Mouse (Mus musculus): ENCODE measurements around the gene Hmox1. TPM values are rescaled to one million over a fixed set of nuclear protein-coding genes. Genes with fewer than 3 reads are reported as not detected.

The Hmox1 gene
- total and polyA plus RNA-seq, 2 experiments = 16.0 to 19.2 TPM

DNA sequence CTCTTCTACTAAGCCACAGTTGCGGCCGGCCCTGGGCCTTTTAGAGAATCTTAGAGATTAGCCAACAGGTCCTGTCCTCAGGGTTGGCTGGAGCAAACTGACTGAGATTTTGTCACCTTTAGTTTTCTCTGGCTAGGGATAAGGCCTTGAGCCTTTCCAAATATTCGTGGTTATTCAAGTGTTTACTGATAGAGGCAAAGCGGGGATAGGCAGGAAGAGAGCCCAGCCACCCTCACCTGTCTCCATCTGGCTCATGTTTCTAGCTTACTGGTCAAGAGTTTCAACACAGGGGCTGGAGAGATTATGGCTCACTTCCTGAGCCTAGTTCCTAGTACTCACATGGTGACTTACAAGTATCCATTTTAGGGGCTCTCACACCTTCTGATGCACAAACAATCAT, 9.5 kb downstream of the Hmox1 start:
- WGBS = 27% methylated on average over 4 of the region's 4 CpGs
- Histone ChIP-seq H3K4me3 (ENCODE audit: insufficient read depth, low read depth, low read length) (no peak overlapping the region), H3K27ac (replicated peaks; ENCODE audit: insufficient read depth, low read depth, low read length) (no peak overlapping the region; the same call in none of the 2 replicates), H3K79me2 (ENCODE audit: control insufficient read depth, insufficient read depth, low read length) (no peaks in the 10 kb centered on the region), H3K27me3 (ENCODE audit: control insufficient read depth, insufficient read depth, low read length) (no peaks in the 10 kb centered on the region), H3K9ac (ENCODE audit: low read depth, low read length) (no peak overlapping the region), H3K4me1 (ENCODE audit: control insufficient read depth, insufficient read depth, low read length) (peaks cover 11% of the 10 kb centered on the region), H3K36me3 (ENCODE audit: control insufficient read depth, insufficient read depth, low read length) (peaks cover 26% of the 10 kb centered on the region)
- TF ChIP-seq POLR2A (IDR thresholded peaks at IDR 0.05; ENCODE audit: extremely low read depth, insufficient read depth, low read length) (no peak), CTCF (IDR thresholded peaks at IDR 0.05; ENCODE audit: low read depth, low read length) (no peak)
- DNase-seq (ENCODE audit: extremely low read depth, low read depth, low spot score) = peak; percentile 95

DNA sequence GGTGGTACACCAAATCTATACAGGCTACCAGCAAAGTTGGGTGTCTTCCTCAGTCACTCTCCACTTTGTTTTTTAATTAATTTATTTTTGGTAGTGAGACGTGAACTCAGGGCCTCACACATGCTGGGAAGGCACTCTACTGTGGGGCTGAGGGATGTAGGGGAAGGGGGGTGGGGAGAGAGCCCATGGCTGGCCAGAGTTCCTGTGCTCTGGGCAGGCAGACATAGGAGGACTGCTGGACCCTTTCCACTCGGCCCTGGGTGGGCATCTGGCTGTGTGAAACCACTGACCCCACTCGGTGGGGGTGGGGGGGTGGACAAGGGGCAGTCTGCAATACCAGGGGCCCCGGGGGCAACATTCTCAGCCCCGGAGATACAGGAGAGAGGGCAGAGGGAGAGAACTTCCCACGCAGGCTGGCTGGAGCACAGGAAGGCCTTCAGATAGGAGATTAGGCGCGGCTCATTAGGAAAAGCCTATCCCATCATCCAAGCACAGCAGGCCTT, 10.0 kb downstream of the Hmox1 start:
- WGBS = 66% methylated on average over 8 of the region's 8 CpGs
- H3K27me3 ChIP-seq (ENCODE audit: control insufficient read depth, insufficient read depth, low read length) = no peaks in the 10 kb centered on the region
- no peak overlapping the region for H3K9ac ChIP-seq (ENCODE audit: low read depth, low read length)
- H3K4me3 ChIP-seq (ENCODE audit: insufficient read depth, low read depth, low read length) = no peak overlapping the region
- no peak overlapping the region; the same call in 1 of the 2 replicates for H3K27ac ChIP-seq (replicated peaks; ENCODE audit: insufficient read depth, low read depth, low read length)
- no peaks in the 10 kb centered on the region for H3K79me2 ChIP-seq (ENCODE audit: control insufficient read depth, insufficient read depth, low read length)
- peaks cover 11% of the 10 kb centered on the region for H3K4me1 ChIP-seq (ENCODE audit: control insufficient read depth, insufficient read depth, low read length)
- H3K36me3 ChIP-seq (ENCODE audit: control insufficient read depth, insufficient read depth, low read length) = peaks cover 21% of the 10 kb centered on the region
- DNase-seq (ENCODE audit: extremely low read depth, low read depth, low spot score) = no peak
- TF ChIP-seq POLR2A (IDR thresholded peaks at IDR 0.05; ENCODE audit: extremely low read depth, insufficient read depth, low read length) (no peak), CTCF (IDR thresholded peaks at IDR 0.05; ENCODE audit: low read depth, low read length) (no peak)

DNA sequence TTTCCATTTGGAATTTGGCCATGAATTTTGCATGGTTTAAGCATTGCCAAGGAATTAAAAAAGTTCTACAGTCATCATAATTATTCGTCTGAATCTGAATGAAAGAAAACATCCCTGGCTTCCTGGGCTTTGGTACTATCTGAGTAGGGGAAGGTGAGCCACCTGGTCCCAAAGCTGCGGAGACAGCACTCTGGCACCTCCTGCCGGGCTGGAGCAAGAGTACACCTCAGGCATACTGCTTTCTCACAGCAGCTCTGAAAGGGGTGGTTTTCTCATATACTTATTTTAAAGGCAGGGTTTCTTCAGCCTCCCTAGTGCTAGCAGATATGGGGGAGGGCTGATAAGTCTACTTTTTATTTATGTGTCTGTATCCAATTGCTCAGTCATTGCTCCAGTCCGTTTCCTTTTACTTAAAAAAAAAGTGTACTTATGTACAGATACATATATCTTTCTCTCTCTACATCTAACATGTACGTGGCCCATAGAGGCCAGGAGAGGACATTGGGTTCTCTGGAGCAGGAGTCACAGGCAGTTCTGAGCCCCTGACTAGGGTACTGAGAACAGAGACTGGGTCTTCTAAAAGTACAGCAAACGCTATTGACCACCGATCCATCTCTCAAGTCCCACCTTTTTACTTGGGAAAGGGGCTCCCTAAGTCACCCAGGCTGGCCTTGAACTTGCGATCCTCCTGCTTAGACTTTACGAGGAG, 15.3 kb downstream of the Hmox1 start:
- DNase-seq (ENCODE audit: extremely low read depth, low read depth, low spot score) = peak; percentile 66
- H3K4me1 ChIP-seq (ENCODE audit: control insufficient read depth, insufficient read depth, low read length) = peaks cover 11% of the 10 kb centered on the region
- TF ChIP-seq POLR2A (IDR thresholded peaks at IDR 0.05; ENCODE audit: extremely low read depth, insufficient read depth, low read length) (no peak), CTCF (IDR thresholded peaks at IDR 0.05; ENCODE audit: low read depth, low read length) (peak; percentile 99)
- H3K4me3 ChIP-seq (ENCODE audit: insufficient read depth, low read depth, low read length) = peak overlapping the region; percentile 56
- H3K36me3 ChIP-seq (ENCODE audit: control insufficient read depth, insufficient read depth, low read length) = no peaks in the 10 kb centered on the region
- H3K79me2 ChIP-seq (ENCODE audit: control insufficient read depth, insufficient read depth, low read length) = no peaks in the 10 kb centered on the region
- H3K9ac ChIP-seq (ENCODE audit: low read depth, low read length) = peak overlapping the region; percentile 77
- H3K27me3 ChIP-seq (ENCODE audit: control insufficient read depth, insufficient read depth, low read length) = no peaks in the 10 kb centered on the region
- H3K27ac ChIP-seq (replicated peaks; ENCODE audit: insufficient read depth, low read depth, low read length) = peak overlapping the region; percentile 40
- under 1% methylated on average over 9 of the region's 9 CpGs for WGBS

DNA sequence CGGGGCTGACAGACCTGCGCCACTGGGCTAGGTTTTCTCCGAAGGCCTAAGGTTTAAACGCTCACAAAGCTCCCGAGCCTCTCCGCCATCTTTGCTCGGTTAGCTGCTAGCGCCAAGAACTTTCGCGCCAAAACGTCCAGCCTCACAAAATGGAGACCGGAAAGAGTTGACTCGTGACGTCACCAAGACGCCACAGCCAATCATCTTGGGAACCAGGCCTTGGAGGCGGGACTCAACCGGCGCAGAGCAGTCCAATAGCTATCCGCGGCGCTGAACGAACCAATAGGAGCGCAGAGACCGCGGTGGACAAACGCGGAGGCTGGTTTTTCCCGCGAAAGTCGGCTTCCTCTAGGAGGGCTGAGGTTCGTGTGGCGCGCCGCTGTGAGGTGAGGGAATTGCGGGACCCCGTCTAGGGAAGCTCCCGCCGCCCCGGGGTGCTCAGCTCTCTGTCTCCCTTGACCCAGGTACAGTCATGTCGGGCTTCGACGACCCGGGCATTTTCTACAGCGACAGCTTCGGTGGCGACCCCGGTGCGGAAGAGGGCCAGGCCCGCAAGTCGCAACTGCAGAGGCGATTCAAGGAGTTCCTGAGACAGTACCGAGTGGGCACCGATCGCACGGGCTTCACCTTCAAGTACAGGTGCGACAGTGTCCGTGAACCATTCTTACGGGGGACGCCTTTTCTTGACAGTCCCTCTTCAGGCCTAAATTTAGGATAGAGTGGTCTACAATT, 16.0 kb downstream of the Hmox1 start, which contains the start of gene Mcm5:
Mcm5 (plus strand) TSS at position 334 of the 732 bp plus-strand sequence.
- no peaks in the 10 kb centered on the region for H3K36me3 ChIP-seq (ENCODE audit: control insufficient read depth, insufficient read depth, low read length)
- peak within 1 kb of the TSS; percentile 77 for H3K9ac ChIP-seq (ENCODE audit: low read depth, low read length)
- peak within 1 kb of the TSS; percentile 40 for H3K27ac ChIP-seq (replicated peaks; ENCODE audit: insufficient read depth, low read depth, low read length)
- no peaks in the 10 kb centered on the region for H3K27me3 ChIP-seq (ENCODE audit: control insufficient read depth, insufficient read depth, low read length)
- WGBS = under 1% methylated on average over 59 of the region's 59 CpGs
- no peaks in the 10 kb centered on the region for H3K79me2 ChIP-seq (ENCODE audit: control insufficient read depth, insufficient read depth, low read length)
- peak within 1 kb of the TSS; percentile 63 for H3K4me3 ChIP-seq (ENCODE audit: insufficient read depth, low read depth, low read length)
- TF ChIP-seq CTCF (IDR thresholded peaks at IDR 0.05; ENCODE audit: low read depth, low read length) = no peak
- TF ChIP-seq POLR2A (IDR thresholded peaks at IDR 0.05; ENCODE audit: extremely low read depth, insufficient read depth, low read length) = no peak
- H3K4me1 ChIP-seq (ENCODE audit: control insufficient read depth, insufficient read depth, low read length) = peaks cover 11% of the 10 kb centered on the region
- DNase-seq (ENCODE audit: extremely low read depth, low read depth, low spot score) = peak; percentile 93

DNA sequence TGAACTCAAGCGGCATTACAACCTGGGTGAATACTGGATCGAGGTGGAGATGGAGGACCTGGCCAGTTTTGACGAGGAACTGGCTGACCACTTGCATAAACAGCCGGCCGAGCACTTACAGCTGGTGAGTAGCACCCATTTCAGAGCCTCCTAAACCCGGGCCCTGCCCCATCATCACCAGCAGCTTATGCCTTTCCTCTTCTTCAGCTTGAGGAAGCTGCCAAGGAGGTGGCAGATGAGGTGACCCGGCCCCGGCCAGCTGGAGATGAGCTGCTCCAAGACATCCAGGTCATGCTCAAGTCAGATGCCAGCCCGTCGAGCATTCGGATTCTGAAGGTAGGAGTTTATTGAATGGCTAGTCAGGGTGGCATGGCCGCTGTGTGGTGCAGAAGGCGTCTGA, 16.7 kb downstream of the Hmox1 start:
- WGBS = 25% methylated on average over 13 of the region's 13 CpGs
- no peaks in the 10 kb centered on the region for H3K27me3 ChIP-seq (ENCODE audit: control insufficient read depth, insufficient read depth, low read length)
- H3K4me1 ChIP-seq (ENCODE audit: control insufficient read depth, insufficient read depth, low read length) = peaks cover 11% of the 10 kb centered on the region
- H3K36me3 ChIP-seq (ENCODE audit: control insufficient read depth, insufficient read depth, low read length) = no peaks in the 10 kb centered on the region
- no peak for DNase-seq (ENCODE audit: extremely low read depth, low read depth, low spot score)
- H3K9ac ChIP-seq (ENCODE audit: low read depth, low read length) = no peak overlapping the region
- H3K79me2 ChIP-seq (ENCODE audit: control insufficient read depth, insufficient read depth, low read length) = no peaks in the 10 kb centered on the region
- TF ChIP-seq POLR2A (IDR thresholded peaks at IDR 0.05; ENCODE audit: extremely low read depth, insufficient read depth, low read length) = no peak
- no peak for TF ChIP-seq CTCF (IDR thresholded peaks at IDR 0.05; ENCODE audit: low read depth, low read length)
- no peak overlapping the region for H3K27ac ChIP-seq (replicated peaks; ENCODE audit: insufficient read depth, low read depth, low read length)
- peak overlapping the region; percentile 63; the same call in 1 of the 2 replicates for H3K4me3 ChIP-seq (ENCODE audit: insufficient read depth, low read depth, low read length)

Data from liver, adult 2 months (tissue).